Comparison of ENCODE assay signal across 8 mouse cellular contexts in the genomic region with DNA sequence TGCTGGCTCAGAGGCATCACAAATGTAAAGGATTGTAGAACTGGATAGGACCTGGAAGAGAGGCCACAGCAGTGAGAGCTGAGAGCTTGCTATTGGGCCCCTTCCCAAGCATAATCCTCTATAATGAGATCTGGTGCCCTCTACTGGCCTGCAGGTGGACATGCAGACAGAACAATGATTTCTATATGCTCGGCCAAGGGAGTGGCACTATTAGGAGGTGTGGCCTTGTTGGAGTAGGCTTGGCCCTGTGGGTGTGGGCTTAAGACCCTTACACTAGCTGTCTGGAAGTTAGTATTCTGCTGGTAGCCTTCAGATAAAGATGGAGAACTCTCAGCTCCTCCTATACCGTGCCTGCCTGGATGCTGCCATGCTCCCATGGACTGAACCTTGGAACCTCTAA. TPM values are rescaled to one million over a fixed set of nuclear protein-coding genes. Genes with fewer than 3 reads are reported as not detected.
DNase-seq lines count a peak whose midpoint lies in the region; ATAC-seq lines count a peak whose summit lies in the region.

No protein-coding gene starts in this region.

- no peaks in the 10 kb centered on the region for H3K9me3 ChIP-seq in forebrain, embryonic 14.5 days (replicated peaks; ENCODE audit: control insufficient read depth, low read length)
- no peaks in the 10 kb centered on the region for H3K9me3 ChIP-seq in intestine, embryonic 15.5 days
- no peaks in the 10 kb centered on the region for H3K9me3 ChIP-seq in liver, embryonic 16.5 days (replicated peaks; ENCODE audit: control insufficient read depth, low read length)
- H3K9me3 ChIP-seq in neural tube, embryonic 14.5 days (ENCODE audit: control insufficient read depth, low read length) = no peaks in the 10 kb centered on the region

- ATAC-seq in cerebellum, adult (ENCODE audit: insufficient number of reproducible peaks, low FRiP score, low TSS enrichment) = peak; percentile 72; the same call in 1 of the 2 replicates
- peak; percentile 94 for ATAC-seq in forebrain, embryonic 14.5 days
- peak; percentile 89 for ATAC-seq in intestine, embryonic 15.5 days
- peak; percentile 50; the same call in 1 of the 2 replicates for ATAC-seq in liver, embryonic 16.5 days (ENCODE audit: low read depth)
- peak; percentile 92 for ATAC-seq in neural tube, embryonic 14.5 days (ENCODE audit: low read depth)

- no peak overlapping the region for H3K4me3 ChIP-seq in forebrain, embryonic 14.5 days (ENCODE audit: low read depth, low read length)
- no peak overlapping the region for H3K4me3 ChIP-seq in intestine, embryonic 15.5 days (replicated peaks)
- H3K4me3 ChIP-seq in liver, embryonic 16.5 days (ENCODE audit: low read depth, low read length) = no peak overlapping the region
- no peak overlapping the region for H3K4me3 ChIP-seq in neural tube, embryonic 14.5 days (ENCODE audit: low read depth, low read length)

- DNase-seq in urinary bladder, postnatal 25 days (ENCODE audit: low spot score) = peak; percentile 36
- DNase-seq in urinary bladder, postnatal 4 days (ENCODE audit: low spot score in 2 of 2) = no peak
- peak; percentile 90 for DNase-seq in forebrain, embryonic 14.5 days (ENCODE audit: low spot score)
- DNase-seq in ovary, postnatal 10 days (ENCODE audit: low spot score) = no peak

- 6% methylated on average over 2 of the region's 2 CpGs for WGBS in forebrain, embryonic 14.5 days
- 6% methylated on average over 2 of the region's 2 CpGs for WGBS in intestine, embryonic 15.5 days
- WGBS in liver, embryonic 16.5 days (ENCODE audit: insufficient replicate concordance) = 8% methylated on average over 2 of the region's 2 CpGs
- WGBS in neural tube, embryonic 14.5 days = 10% methylated on average over 2 of the region's 2 CpGs

- H3K36me3 ChIP-seq in forebrain, embryonic 14.5 days (ENCODE audit: control insufficient read depth, insufficient read depth, low read length) = no peaks in the 10 kb centered on the region
- H3K36me3 ChIP-seq in intestine, embryonic 15.5 days = no peaks in the 10 kb centered on the region
- no peaks in the 10 kb centered on the region for H3K36me3 ChIP-seq in liver, embryonic 16.5 days (ENCODE audit: control insufficient read depth, insufficient read depth)
- H3K36me3 ChIP-seq in neural tube, embryonic 14.5 days (ENCODE audit: control insufficient read depth, insufficient read depth, low read length) = no peaks in the 10 kb centered on the region

- no peak overlapping the region for H3K27ac ChIP-seq in forebrain, embryonic 14.5 days (ENCODE audit: low read depth, low read length)
- H3K27ac ChIP-seq in intestine, embryonic 15.5 days = no peak overlapping the region
- H3K27ac ChIP-seq in liver, embryonic 16.5 days (ENCODE audit: low read length) = no peak overlapping the region
- no peak overlapping the region for H3K27ac ChIP-seq in neural tube, embryonic 14.5 days (ENCODE audit: low read depth, low read length)

- no peak overlapping the region for H3K9ac ChIP-seq in forebrain, embryonic 14.5 days (ENCODE audit: low read length)
- H3K9ac ChIP-seq in intestine, embryonic 15.5 days = no peak overlapping the region
- H3K9ac ChIP-seq in liver, embryonic 16.5 days (ENCODE audit: low read depth, low read length) = no peak overlapping the region
- no peak overlapping the region for H3K9ac ChIP-seq in neural tube, embryonic 14.5 days (replicated peaks; ENCODE audit: low read depth, low read length)

- no peak overlapping the region for H3K4me2 ChIP-seq in forebrain, embryonic 14.5 days (ENCODE audit: low read length)
- H3K4me2 ChIP-seq in intestine, embryonic 15.5 days (replicated peaks) = no peak overlapping the region
- H3K4me2 ChIP-seq in liver, embryonic 16.5 days (ENCODE audit: low read depth, low read length) = no peak overlapping the region
- no peak overlapping the region for H3K4me2 ChIP-seq in neural tube, embryonic 14.5 days (ENCODE audit: low read depth, low read length)

- 0 out of 2 replicates have a peak, but pooled peaks cover 2% of the 10 kb centered on the region for H3K27me3 ChIP-seq in forebrain, embryonic 14.5 days (replicated peaks; ENCODE audit: control insufficient read depth, insufficient read depth, low read length)
- H3K27me3 ChIP-seq in intestine, embryonic 15.5 days (replicated peaks) = no peaks in the 10 kb centered on the region
- H3K27me3 ChIP-seq in liver, embryonic 16.5 days (ENCODE audit: control insufficient read depth, insufficient read depth, low read depth, low read length) = no peaks in the 10 kb centered on the region
- no peaks in the 10 kb centered on the region for H3K27me3 ChIP-seq in neural tube, embryonic 14.5 days (ENCODE audit: control insufficient read depth, insufficient read depth, low read length)

- no peaks in the 10 kb centered on the region for H3K4me1 ChIP-seq in forebrain, embryonic 14.5 days (ENCODE audit: control insufficient read depth, insufficient read depth, low read length)
- H3K4me1 ChIP-seq in intestine, embryonic 15.5 days (replicated peaks) = peaks cover 11% of the 10 kb centered on the region; the same call in 1 of the 2 replicates
- H3K4me1 ChIP-seq in liver, embryonic 16.5 days (ENCODE audit: control insufficient read depth, low read depth, low read length) = no peaks in the 10 kb centered on the region
- H3K4me1 ChIP-seq in neural tube, embryonic 14.5 days (ENCODE audit: control insufficient read depth, insufficient read depth, low read length) = no peaks in the 10 kb centered on the region

RNA-seq across cellular contexts. Expression of a gene that starts 17.0 kb away (rescaled TPM):
- not detected in 2 replicates for polyA plus RNA-seq in forebrain, embryonic 14.5 days (2014; fragmentation: Nextera tagmentation; extraction: Ambion mirVana)
- not detected in 2 replicates for polyA plus RNA-seq in intestine, embryonic 15.5 days (2015; fragmentation: Nextera tagmentation; extraction: Ambion mirVana)
- polyA plus RNA-seq in liver, embryonic 16.5 days (2015; fragmentation: Nextera tagmentation; extraction: Ambion mirVana) = not detected in 2 replicates
- polyA plus RNA-seq in neural tube, embryonic 14.5 days (2014; fragmentation: Nextera tagmentation; extraction: Ambion mirVana) = not detected in 2 replicates

RNA-seq across cellular contexts. Expression of a gene that starts 23.2 kb away (rescaled TPM):
- 21.0 and 22.9 TPM in 2 replicates for polyA plus RNA-seq in forebrain, embryonic 14.5 days (2014; fragmentation: Nextera tagmentation; extraction: Ambion mirVana)
- 1.6 and 1.7 TPM in 2 replicates for polyA plus RNA-seq in intestine, embryonic 15.5 days (2015; fragmentation: Nextera tagmentation; extraction: Ambion mirVana)
- polyA plus RNA-seq in liver, embryonic 16.5 days (2015; fragmentation: Nextera tagmentation; extraction: Ambion mirVana) = 0.14 and 0.18 TPM in 2 replicates
- 29.8 and 34.3 TPM in 2 replicates for polyA plus RNA-seq in neural tube, embryonic 14.5 days (2014; fragmentation: Nextera tagmentation; extraction: Ambion mirVana)

RNA-seq across cellular contexts. Expression of a gene that starts 23.3 kb away (rescaled TPM):
- 21.9 and 23.9 TPM in 2 replicates for polyA plus RNA-seq in forebrain, embryonic 14.5 days (2014; fragmentation: Nextera tagmentation; extraction: Ambion mirVana)
- polyA plus RNA-seq in intestine, embryonic 15.5 days (2015; fragmentation: Nextera tagmentation; extraction: Ambion mirVana) = 18.3 and 18.9 TPM in 2 replicates
- polyA plus RNA-seq in liver, embryonic 16.5 days (2015; fragmentation: Nextera tagmentation; extraction: Ambion mirVana) = 5.2 and 5.8 TPM in 2 replicates
- 16.2 and 18.2 TPM in 2 replicates for polyA plus RNA-seq in neural tube, embryonic 14.5 days (2014; fragmentation: Nextera tagmentation; extraction: Ambion mirVana)

RNA-seq across cellular contexts. Expression of a gene that starts 35.0 kb away (rescaled TPM):
- 0.51 and 0.77 TPM in 2 replicates for polyA plus RNA-seq in forebrain, embryonic 14.5 days (2014; fragmentation: Nextera tagmentation; extraction: Ambion mirVana)
- polyA plus RNA-seq in intestine, embryonic 15.5 days (2015; fragmentation: Nextera tagmentation; extraction: Ambion mirVana) = 0.45 and 0.77 TPM in 2 replicates
- polyA plus RNA-seq in liver, embryonic 16.5 days (2015; fragmentation: Nextera tagmentation; extraction: Ambion mirVana) = 0.05 and 0.09 TPM in 2 replicates
- polyA plus RNA-seq in neural tube, embryonic 14.5 days (2014; fragmentation: Nextera tagmentation; extraction: Ambion mirVana) = 0.48 and 1.0 TPM in 2 replicates

RNA-seq across cellular contexts. Expression of a gene that starts 35.1 kb away (rescaled TPM):
- polyA plus RNA-seq in forebrain, embryonic 14.5 days (2014; fragmentation: Nextera tagmentation; extraction: Ambion mirVana) = 26.1 and 29.2 TPM in 2 replicates
- 11.6 and 14.2 TPM in 2 replicates for polyA plus RNA-seq in intestine, embryonic 15.5 days (2015; fragmentation: Nextera tagmentation; extraction: Ambion mirVana)
- polyA plus RNA-seq in liver, embryonic 16.5 days (2015; fragmentation: Nextera tagmentation; extraction: Ambion mirVana) = 9.0 and 9.4 TPM in 2 replicates
- polyA plus RNA-seq in neural tube, embryonic 14.5 days (2014; fragmentation: Nextera tagmentation; extraction: Ambion mirVana) = 17.1 and 19.1 TPM in 2 replicates

Comparison
In these comparisons a context has a peak if more than half of its experiments do, and no peak if none do; other contexts are left out.
1. DNase-seq: peak in urinary bladder, postnatal 25 days (single experiment) and forebrain, embryonic 14.5 days (single experiment); none in urinary bladder, postnatal 4 days (0 of 2) and ovary, postnatal 10 days (single experiment).
2. Peak in every context shown above with its lines, with median percentiles within 50 percentile points of each other: ATAC-seq.